Mouse (Mus musculus): ENCODE measurements around the gene Rhoh.

GRCm38 (mm10) chr5:65846958-65847357, 14.1 kb upstream of the Rhoh start:
- TF ChIP-seq POLR2A (IDR thresholded peaks at IDR 0.05; ENCODE audit: borderline replicate concordance, extremely low read depth, insufficient read depth, insufficient read length, poor library complexity, severe bottlenecking) (no peak), CTCF (IDR thresholded peaks at IDR 0.05; ENCODE audit: borderline replicate concordance, extremely low read depth, insufficient read depth, insufficient read length) (no peak)
